Mouse (Mus musculus) retina, postnatal 7 days (tissue): Measurements from ENCODE around the gene Vmn1r101.
"Not testable (repeated sequence)": the region's sequence is repeated elsewhere in the genome, so short reads cannot be mapped to it uniquely, and the experiment has no call there.

Experiments
- DNase-seq: peaks from one replicate; pipeline ENCODE4 v3.0.0-alpha.2; 2012; ENCODE audit warnings: low read depth, low spot score

Vmn1r101 gene

DNA sequence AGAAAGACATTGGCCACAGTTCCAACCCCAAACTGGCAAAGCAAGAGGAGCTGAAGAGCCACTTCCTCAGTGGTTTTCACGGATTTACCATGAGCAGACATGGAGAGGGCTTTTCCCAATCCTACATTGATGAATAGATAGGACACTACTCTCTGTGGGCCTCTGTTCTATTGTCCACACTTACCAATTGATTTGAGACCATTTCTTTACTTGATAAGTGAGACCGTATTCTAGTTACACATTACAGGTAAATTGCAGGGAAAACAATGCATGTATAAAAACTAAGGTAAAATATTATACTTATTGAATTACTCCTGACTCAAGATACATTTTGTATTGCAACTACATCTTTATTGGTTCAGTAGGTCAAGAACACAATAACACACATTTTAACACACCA is at the start of gene Vmn1r101:
Gene Vmn1r101, minus strand, starts transcription at position 101 of the 400 bp plus-strand sequence.
- DNase-seq, result not testable (repeated sequence)

GRCm38 (mm10) chr7:20474825-20475224 is 32.4 kb upstream of the Vmn1r101 start, which contains the start of gene Gm10670:
Gm10670 (minus strand) TSS chr7:20474925.
- DNase-seq, result not testable (repeated sequence)

DNA sequence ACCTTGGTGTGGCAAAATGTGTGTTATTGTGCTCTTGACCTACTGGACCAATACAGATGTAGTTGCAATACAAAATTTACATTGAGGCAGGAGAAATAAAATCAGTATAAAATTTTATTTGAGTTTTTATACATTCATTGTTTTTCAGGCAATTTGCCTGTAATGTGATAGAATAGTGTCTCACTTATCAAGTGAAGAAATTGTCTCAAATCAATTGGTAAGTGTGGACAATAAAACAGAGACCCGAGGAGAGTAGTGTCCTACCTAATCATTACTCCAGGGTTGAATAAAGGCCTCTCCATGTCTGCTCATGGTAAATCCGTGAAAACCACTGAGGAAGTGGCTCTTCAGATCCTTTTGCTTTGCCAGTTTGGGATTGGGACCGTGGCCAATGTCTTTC is 24.8 kb downstream of the Vmn1r101 start, which contains the start of gene Vmn1r100:
Gene Vmn1r100, plus strand, starts transcription at position 301 of the 400 bp plus-strand sequence.
- not testable (repeated sequence) for DNase-seq
